In the genomic region with DNA sequence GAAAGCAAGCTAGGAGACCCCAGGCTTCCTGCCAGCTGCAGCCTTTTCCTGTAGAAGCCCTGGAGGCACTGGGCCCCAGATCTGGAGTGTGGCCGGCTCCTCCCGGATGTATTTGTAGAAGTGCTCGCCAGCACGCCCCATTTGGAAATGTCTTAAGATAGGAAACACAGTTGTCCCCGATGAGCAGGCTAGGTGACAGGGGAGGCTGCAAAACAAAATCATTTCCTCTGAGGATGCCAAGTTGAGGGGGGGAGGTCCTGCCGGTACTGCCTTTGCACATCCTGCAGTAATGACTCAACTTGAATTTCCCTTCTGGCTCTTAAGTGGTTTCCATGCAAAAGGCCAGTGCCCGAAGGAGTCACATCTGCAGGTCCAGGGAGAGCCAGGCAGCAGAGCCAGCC, we compare ENCODE assay signal across 8 mouse cellular contexts.
A peak's percentile ranks its signal among the peaks of the same experiment; 100 is the strongest.
DNase-seq lines count a peak whose midpoint lies in the region; ATAC-seq and TF ChIP-seq lines count a peak whose summit lies in the region.

No protein-coding gene starts in this region.

- ATAC-seq in midbrain, postnatal 0 days (ENCODE audit: low FRiP score) = no peak

- no peaks in the 10 kb centered on the region for H3K36me3 ChIP-seq in midbrain, postnatal 0 days (ENCODE audit: insufficient read depth, low read length)

- 80% methylated on average over 7 of the region's 7 CpGs for WGBS in midbrain, postnatal 0 days

- no peak overlapping the region for H3K4me2 ChIP-seq in midbrain, postnatal 0 days (ENCODE audit: low read depth, low read length, poor library complexity, severe bottlenecking)

- no peaks in the 10 kb centered on the region for H3K27me3 ChIP-seq in midbrain, postnatal 0 days (ENCODE audit: insufficient read depth, low read length)

- no peak for TF ChIP-seq CTCF in midbrain, postnatal 0 days (IDR thresholded peaks at IDR 0.05)

- no peak overlapping the region for H3K4me3 ChIP-seq in midbrain, postnatal 0 days (ENCODE audit: low read depth, low read length)

- no peaks in the 10 kb centered on the region for H3K4me1 ChIP-seq in midbrain, postnatal 0 days (ENCODE audit: insufficient read depth, low read length)

- no peaks in the 10 kb centered on the region for H3K9me3 ChIP-seq in midbrain, postnatal 0 days (ENCODE audit: low read length)

- H3K9ac ChIP-seq in midbrain, postnatal 0 days (replicated peaks; ENCODE audit: low read length, poor library complexity, severe bottlenecking) = no peak overlapping the region

- no peak overlapping the region for H3K27ac ChIP-seq in midbrain, postnatal 0 days (ENCODE audit: low read depth, low read length)

- intact Hi-C loops in left cerebral cortex, postnatal 4 days (cut with DNase I) = no loop called here

- peak; percentile 17 for DNase-seq in left cerebral cortex, postnatal 4 days
- DNase-seq in left cerebral cortex, adult 8-10 months (ENCODE audit: low spot score in 2 of 2) = no peak
- DNase-seq in fibroblast of lung, adult 2 months (ENCODE audit: low read depth) = peak; percentile 4
- peak; percentile 61 for DNase-seq in induced T-regulatory cell, adult 2 months (ENCODE audit: low read depth)
- peak; percentile 65 for DNase-seq in lung, postnatal 10 days
- no peak for DNase-seq in layer of hippocampus, postnatal 14 days (ENCODE audit: low spot score in 2 of 2)
- no peak for DNase-seq in spleen, postnatal 36 days (ENCODE audit: low spot score in 2 of 2)
- no peak for DNase-seq in midbrain, postnatal 0 days (ENCODE audit: low spot score)

Comparison
In these comparisons a context has a peak if more than half of its experiments do, and no peak if none do; other contexts are left out.
1. DNase-seq: peak in left cerebral cortex, postnatal 4 days (single experiment), fibroblast of lung, adult 2 months (single experiment), induced T-regulatory cell, adult 2 months (single experiment) and lung, postnatal 10 days (single experiment); none in left cerebral cortex, adult 8-10 months (0 of 2), layer of hippocampus, postnatal 14 days (0 of 2), spleen, postnatal 36 days (0 of 2) and midbrain, postnatal 0 days (single experiment).